Mouse (Mus musculus) liver, adult 2 months (tissue): ENCODE data around the gene Tmem205.

ENCODE experiments used
- CTCF ChIP-seq: fragments of 200-500 bp; IDR thresholded peaks from 2 replicates; pipeline ENCODE4 v1.5.1; 2011; ENCODE audit warnings: low read depth, low read length, control low read depth
- POLR2A ChIP-seq: fragments of 200-500 bp; IDR thresholded peaks from 2 replicates; pipeline ENCODE4 v1.6.1; 2011; ENCODE audit warnings: low read length, control low read depth; ENCODE audit not compliant: insufficient read depth; ENCODE audit errors: extremely low read depth

DNA sequence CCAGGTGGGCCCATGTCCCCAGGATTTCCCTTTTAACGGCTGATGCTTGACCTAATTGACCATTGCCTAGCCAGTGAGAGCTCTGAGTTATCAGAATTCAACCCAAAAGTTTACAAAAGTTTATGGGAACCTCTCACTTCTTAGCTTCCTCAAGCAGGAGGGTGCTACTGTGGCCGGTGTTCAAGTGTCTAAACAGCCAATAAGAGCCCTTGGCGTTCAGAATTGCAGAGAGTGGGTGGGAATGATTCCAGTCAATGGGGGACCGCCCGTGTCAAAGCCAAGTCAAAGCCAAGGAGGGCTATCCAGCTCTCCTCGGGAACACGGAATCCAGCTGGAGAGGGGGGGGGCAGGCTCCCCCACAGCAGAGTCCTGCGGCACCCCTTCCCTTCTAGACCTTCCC, 20.8 kb upstream of the Tmem205 start:
- TF ChIP-seq CTCF (no peak), POLR2A (no peak)
